Mouse (Mus musculus) liver, adult 2 months (tissue): ENCODE measurements around the gene Aurka. TPM values are rescaled to one million over a fixed set of nuclear protein-coding genes. Genes with fewer than 3 reads are reported as not detected.

Experiments
- DNase-seq: peaks from one replicate; pipeline ENCODE4 v3.0.0-alpha.2; 2011; ENCODE audit warnings: low read depth, low spot score; ENCODE audit errors: extremely low read depth
- H3K27ac ChIP-seq: fragments of 200-500 bp; replicated peaks from 2 replicates; pipeline ENCODE4 v1.5.1; 2012; ENCODE audit warnings: low read depth, mild to moderate bottlenecking, control low read depth, inconsistent platforms, low read length; ENCODE audit not compliant: insufficient read depth
- H3K27me3 ChIP-seq: fragments of 200-500 bp; 2 replicates; pipeline ENCODE4 v1.6.1; 2012; ENCODE audit warnings: mild to moderate bottlenecking, moderate library complexity, low read length, inconsistent platforms; ENCODE audit not compliant: control insufficient read depth, insufficient read depth
- H3K36me3 ChIP-seq: fragments of 200-500 bp; 2 replicates; pipeline ENCODE4 v1.6.1; 2012; ENCODE audit warnings: low read length, inconsistent platforms; ENCODE audit not compliant: control insufficient read depth, insufficient read depth
- H3K4me1 ChIP-seq: fragments of 200-500 bp; 2 replicates; pipeline ENCODE4 v1.6.1; 2011; ENCODE audit warnings: low read length; ENCODE audit not compliant: control insufficient read depth, insufficient read depth
- H3K4me3 ChIP-seq: fragments of 200-500 bp; 2 replicates; pipeline ENCODE4 v1.5.1; 2011; ENCODE audit warnings: low read depth, mild to moderate bottlenecking, control low read depth, low read length, moderate library complexity; ENCODE audit not compliant: insufficient read depth
- H3K79me2 ChIP-seq: fragments of 200-500 bp; 2 replicates; pipeline ENCODE4 v1.6.1; 2012; ENCODE audit warnings: inconsistent platforms, mild to moderate bottlenecking, low read length, moderate library complexity; ENCODE audit not compliant: control insufficient read depth, insufficient read depth
- H3K9ac ChIP-seq: fragments of 200-500 bp; 2 replicates; pipeline ENCODE4 v1.6.1; 2012; ENCODE audit warnings: low read depth, mild to moderate bottlenecking, control low read depth, inconsistent platforms, low read length
- CTCF ChIP-seq: fragments of 200-500 bp; IDR thresholded peaks from 2 replicates; pipeline ENCODE4 v1.5.1; 2011; ENCODE audit warnings: low read depth, low read length, control low read depth
- POLR2A ChIP-seq: fragments of 200-500 bp; IDR thresholded peaks from 2 replicates; pipeline ENCODE4 v1.6.1; 2011; ENCODE audit warnings: low read length, control low read depth; ENCODE audit not compliant: insufficient read depth; ENCODE audit errors: extremely low read depth
- WGBS: fragments of 180-500 bp; shearing (Covaris S2); methylation state at CpG from one replicate; pipeline ENCODE4 v1.1.7; 2018; 5-methylcytosine and 5-hydroxymethylcytosine counted together
- polyA plus RNA-seq: library from polyadenylated mRNA; depleted of rRNA; stranded (reverse); fragments of >200 nt; gene quantifications from 2 replicates; pipeline ENCODE4 v1.2.3, GENCODE M21; 2012
- total RNA-seq: library from RNA; depleted of rRNA; stranded (reverse); fragments of >200 nt; gene quantifications from 2 replicates; pipeline ENCODE4 v1.2.3, GENCODE M21; 2014

Aurka gene
- total and polyA plus RNA-seq, 2 experiments = 0.28 to 0.37 TPM

GRCm38 (mm10) chr2:172355833-172356232 is 14.5 kb downstream of the Aurka start:
- Histone ChIP-seq H3K36me3 (peaks cover 11% of the 10 kb centered on the region; the same call in 1 of the 2 replicates), H3K79me2 (no peaks in the 10 kb centered on the region; the same call in 1 of the 2 replicates), H3K4me1 (0 out of 2 replicates have a peak, but pooled peaks cover 3% of the 10 kb centered on the region), H3K27me3 (no peaks in the 10 kb centered on the region), H3K9ac (no peak overlapping the region), H3K4me3 (no peak overlapping the region), H3K27ac (no peak overlapping the region)
- DNase-seq = no peak
- TF ChIP-seq POLR2A (no peak), CTCF (no peak)
- 87% methylated on average over 5 of the region's 5 CpGs for WGBS

- H3K9ac ChIP-seq = no peak overlapping the region
- no peaks in the 10 kb centered on the region for H3K27me3 ChIP-seq
- H3K4me1 ChIP-seq = peaks cover 11% of the 10 kb centered on the region
- DNase-seq = no peak
- 89% methylated on average over 9 of the region's 9 CpGs for WGBS
- no peak overlapping the region for H3K27ac ChIP-seq
- no peaks in the 10 kb centered on the region; the same call in 1 of the 2 replicates for H3K79me2 ChIP-seq
- H3K36me3 ChIP-seq = peaks cover 11% of the 10 kb centered on the region; the same call in 1 of the 2 replicates
- no peak overlapping the region for H3K4me3 ChIP-seq
- TF ChIP-seq CTCF (no peak), POLR2A (no peak)
Measured at GRCm38 (mm10) chr2:172354761-172355160, 15.6 kb downstream of the Aurka start.

- no peak overlapping the region for H3K9ac ChIP-seq
- DNase-seq = no peak
- H3K27ac ChIP-seq = no peak overlapping the region
- 93% methylated on average over 9 of the region's 9 CpGs for WGBS
- peaks cover 4% of the 10 kb centered on the region; the same call in 1 of the 2 replicates for H3K79me2 ChIP-seq
- TF ChIP-seq POLR2A (no peak), CTCF (no peak)
- H3K4me3 ChIP-seq = no peak overlapping the region
- H3K27me3 ChIP-seq = no peaks in the 10 kb centered on the region
- H3K4me1 ChIP-seq = peaks cover 23% of the 10 kb centered on the region
- peaks cover 11% of the 10 kb centered on the region; the same call in 1 of the 2 replicates for H3K36me3 ChIP-seq
Measured at GRCm38 (mm10) chr2:172353218-172353617, 17.1 kb downstream of the Aurka start.

- TF ChIP-seq POLR2A (no peak), CTCF (no peak)
- H3K36me3 ChIP-seq = peaks cover 11% of the 10 kb centered on the region; the same call in 1 of the 2 replicates
- H3K4me3 ChIP-seq = no peak overlapping the region
- H3K79me2 ChIP-seq = peaks cover 4% of the 10 kb centered on the region; the same call in 1 of the 2 replicates
- H3K4me1 ChIP-seq = peaks cover 40% of the 10 kb centered on the region
- H3K27ac ChIP-seq = peak overlapping the region; percentile 84
- peak; percentile 91 for DNase-seq
- peak overlapping the region; percentile 13; the same call in 1 of the 2 replicates for H3K9ac ChIP-seq
- WGBS = 20% methylated on average over 8 of the region's 8 CpGs
- H3K27me3 ChIP-seq = no peaks in the 10 kb centered on the region
Measured at GRCm38 (mm10) chr2:172350773-172351172, 19.6 kb downstream of the Aurka start.

GRCm38 (mm10) chr2:172349776-172350175 is 20.6 kb downstream of the Aurka start:
- H3K4me3 ChIP-seq = no peak overlapping the region

GRCm38 (mm10) chr2:172348297-172348950 is 21.9 kb downstream of the Aurka start:
- peak; percentile 92 for DNase-seq
- H3K27ac ChIP-seq = peak overlapping the region; percentile 9; the same call in 1 of the 2 replicates

More at GRCm38 (mm10) chr2:172349776-172350175, 20.6 kb downstream of the Aurka start:
- TF ChIP-seq POLR2A (no peak), CTCF (no peak)
- 19% methylated on average over 14 of the region's 14 CpGs for WGBS
- H3K79me2 ChIP-seq = peaks cover 4% of the 10 kb centered on the region; the same call in 1 of the 2 replicates
- peak overlapping the region; percentile 84 for H3K27ac ChIP-seq
- H3K36me3 ChIP-seq = peaks cover 11% of the 10 kb centered on the region; the same call in 1 of the 2 replicates
- H3K4me1 ChIP-seq = peaks cover 41% of the 10 kb centered on the region
- no peak overlapping the region for H3K9ac ChIP-seq
- DNase-seq = peak; percentile 83
- H3K27me3 ChIP-seq = no peaks in the 10 kb centered on the region

More at GRCm38 (mm10) chr2:172348297-172348950, 21.9 kb downstream of the Aurka start:
- H3K79me2 ChIP-seq = peaks cover 4% of the 10 kb centered on the region; the same call in 1 of the 2 replicates
- H3K36me3 ChIP-seq = peaks cover 11% of the 10 kb centered on the region; the same call in 1 of the 2 replicates
- TF ChIP-seq POLR2A (no peak), CTCF (no peak)
- WGBS = 10% methylated on average over 3 of the region's 3 CpGs
- H3K4me1 ChIP-seq = peaks cover 43% of the 10 kb centered on the region
- no peak overlapping the region for H3K9ac ChIP-seq
- no peaks in the 10 kb centered on the region for H3K27me3 ChIP-seq
- no peak overlapping the region for H3K4me3 ChIP-seq
